Mouse (Mus musculus) lung, adult 10 weeks (tissue): ENCODE data around the gene Cdc27. TPM values are rescaled to one million over a fixed set of nuclear protein-coding genes. Genes with fewer than 3 reads are reported as not detected.

ENCODE experiments used
- polyA plus RNA-seq: library from polyadenylated mRNA; stranded (reverse); fragments of 350-450 nt; fragmentation: Illumina TruSeq; extraction: RNeasy Lipid Tissue Mini Kit (QIAGEN cat#74804); gene quantifications from one replicate; pipeline ENCODE4 v1.2.3, GENCODE M21; 2014; ENCODE audit warnings: low read depth, low replicate concordance; ENCODE audit not compliant: insufficient read depth

Cdc27 gene
- polyA plus RNA-seq, result 8.2 TPM

GRCm38 (mm10) chr11:104550406-104550974 lies at the start of gene Cdc27, which contains the start of gene Myl4:
Gene Cdc27, minus strand, starts transcription at chr11:104550620.
Gene Myl4, plus strand, starts transcription at chr11:104550663.

GRCm38 (mm10) chr11:104468751-104469268 lies 81.6 kb downstream of the Cdc27 start, which contains the start of gene Kansl1:
Gene Kansl1, minus strand, starts transcription at chr11:104468861.

Other genes starting within 250 kb of the Cdc27 start
- gene Kansl1, start 81.8 kb downstream of the Cdc27 start, polyA plus RNA-seq, result 11.5 TPM
- 276 TPM for gene Myl4, start within 50 bp of the Cdc27 start, polyA plus RNA-seq
- gene Itgb3, start 57.4 kb upstream of the Cdc27 start, polyA plus RNA-seq, result 5.7 TPM
- not detected for gene Gm11639, start 135.1 kb upstream of the Cdc27 start, polyA plus RNA-seq